Mouse (Mus musculus) limb, embryonic 15.5 days (tissue): ENCODE data around the gene Polrmt. TPM values are rescaled to one million over a fixed set of nuclear protein-coding genes. Genes with fewer than 3 reads are reported as not detected.

Experiments used
- ATAC-seq: fragments of 200-750 bp; cut with Nextera tagmentation; 2 replicates; pipeline ENCODE4 v1.8.0; 2017; ENCODE audit warnings: low read depth, moderate TSS enrichment; ENCODE audit not compliant: insufficient number of reproducible peaks, low FRiP score, low TSS enrichment
- H3K27ac ChIP-seq: fragments of 300-500 bp; sonication (generic); 2 replicates; pipeline ENCODE4 v1.5.1; 2015; ENCODE audit warnings: moderate library complexity, mild to moderate bottlenecking, inconsistent platforms
- H3K27me3 ChIP-seq: fragments of 300-500 bp; sonication (generic); 2 replicates; pipeline ENCODE4 v1.6.1; 2015; ENCODE audit warnings: inconsistent platforms
- H3K36me3 ChIP-seq: fragments of 300-500 bp; sonication (generic); 2 replicates; pipeline ENCODE4 v1.6.1; 2015; ENCODE audit warnings: inconsistent platforms
- H3K4me1 ChIP-seq: fragments of 300-500 bp; sonication (generic); 2 replicates; pipeline ENCODE4 v1.6.1; 2015; ENCODE audit warnings: inconsistent platforms
- H3K4me2 ChIP-seq: fragments of 300-500 bp; sonication (generic); 2 replicates; pipeline ENCODE4 v1.6.1; 2015; ENCODE audit warnings: mild to moderate bottlenecking, inconsistent platforms
- H3K4me3 ChIP-seq: fragments of 300-500 bp; sonication (generic); 2 replicates; pipeline ENCODE4 v1.5.1; 2015; ENCODE audit warnings: mild to moderate bottlenecking, inconsistent platforms
- H3K9ac ChIP-seq: fragments of 300-500 bp; sonication (generic); 2 replicates; pipeline ENCODE4 v1.6.1; 2015; ENCODE audit warnings: inconsistent platforms
- H3K9me3 ChIP-seq: fragments of 300-500 bp; sonication (generic); 2 replicates; pipeline ENCODE4 v1.6.1; 2016; ENCODE audit warnings: inconsistent platforms
- WGBS: fragments of 180-500 bp; shearing (Covaris S2); methylation state at CpG from one replicate; pipeline ENCODE4 v1.1.7; 2015; 5-methylcytosine and 5-hydroxymethylcytosine counted together
- polyA plus RNA-seq: library from polyadenylated mRNA; unstranded; fragments of >200 nt; fragmentation: Nextera tagmentation; extraction: Ambion mirVana; gene quantifications from 2 replicates; pipeline ENCODE4 v1.2.1, GENCODE M21; 2015

The Polrmt gene
- polyA plus RNA-seq: 35.8 and 41.5 TPM in 2 replicates

DNA sequence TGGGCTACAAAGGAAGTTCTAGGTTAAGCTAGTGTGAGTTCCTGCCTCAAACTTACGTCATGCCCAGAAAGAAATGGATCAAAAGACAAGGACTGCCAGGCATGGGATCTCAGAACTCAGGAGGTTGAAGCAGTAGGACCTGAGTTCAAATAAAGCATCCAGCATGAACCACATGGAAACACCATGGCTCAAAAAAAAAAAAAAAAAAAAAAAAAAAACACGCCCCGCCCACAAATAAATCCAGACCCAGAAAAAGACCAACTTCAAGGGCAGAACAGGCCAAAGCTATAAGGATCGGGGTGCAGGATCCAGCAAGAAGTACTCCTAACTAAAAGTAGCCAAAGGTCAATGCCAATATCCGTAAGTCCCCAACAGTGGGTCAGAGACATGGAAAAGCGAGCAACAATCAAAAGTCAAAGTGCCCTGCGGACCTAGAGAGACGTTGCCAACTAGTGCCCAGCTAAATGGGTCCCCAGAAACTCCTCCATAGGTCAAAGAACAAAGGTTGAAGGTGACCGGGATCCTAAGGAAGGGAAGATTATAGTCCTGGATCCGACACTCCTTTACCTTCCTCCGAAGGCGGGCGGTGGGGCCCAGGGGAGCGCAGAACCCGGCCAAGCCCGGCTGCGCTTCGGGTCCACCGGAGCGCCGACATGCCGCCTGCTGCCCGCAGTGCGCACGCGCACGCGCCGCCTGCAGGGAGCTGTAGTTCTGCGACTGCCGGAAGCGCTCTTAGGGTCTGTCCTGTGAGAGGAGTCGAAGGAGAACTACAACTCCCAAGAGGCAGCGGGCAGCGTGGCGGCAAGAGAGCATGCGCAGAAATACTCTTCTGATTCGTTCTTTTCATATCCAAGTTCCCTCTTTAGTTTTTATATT, at the start of gene Polrmt:
TSS of gene Polrmt (minus strand) at position 684 of the 876 bp plus-strand sequence.
- Histone ChIP-seq H3K27ac (no peak within 1 kb of the TSS; the same call in 1 of the 2 replicates), H3K4me1 (peaks cover 10% of the 10 kb centered on the region), H3K27me3 (no peaks in the 10 kb centered on the region), H3K36me3 (peaks cover 34% of the 10 kb centered on the region), H3K9me3 (no peaks in the 10 kb centered on the region), H3K4me3 (peak within 1 kb of the TSS; percentile 68), H3K4me2 (peak within 1 kb of the TSS; percentile 60), H3K9ac (peak within 1 kb of the TSS; percentile 59)
- ATAC-seq: peak; percentile 92
- 1% methylated on average over 37 of the region's 38 CpGs for WGBS

DNA sequence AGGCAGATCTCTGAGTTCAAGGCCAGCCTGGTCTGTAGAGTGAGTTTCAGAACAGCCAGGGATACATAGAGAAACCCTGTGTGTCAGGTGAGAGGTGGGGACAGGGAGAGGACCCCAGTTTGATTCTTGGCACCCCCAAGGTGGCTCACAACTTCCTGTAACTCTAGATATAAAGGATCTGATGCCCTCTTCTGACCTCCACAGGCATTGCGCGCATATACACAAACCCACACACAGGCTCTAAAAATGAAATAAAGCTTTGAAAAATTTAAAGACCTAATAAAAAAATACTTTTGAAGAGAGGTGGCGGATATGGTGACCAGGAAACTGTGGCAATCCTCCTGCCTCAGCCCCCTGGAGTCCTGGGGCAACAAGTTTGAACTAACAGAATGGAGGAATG, 49.5 kb upstream of the Polrmt start:
- no peaks in the 10 kb centered on the region for H3K27me3 ChIP-seq
- H3K4me2 ChIP-seq: no peak overlapping the region
- H3K4me3 ChIP-seq: no peak overlapping the region
- no peaks in the 10 kb centered on the region for H3K36me3 ChIP-seq
- peaks cover 31% of the 10 kb centered on the region for H3K4me1 ChIP-seq
- 89% methylated on average over 3 of the region's 3 CpGs for WGBS
- no peak overlapping the region for H3K9ac ChIP-seq
- ATAC-seq: no peak
- no peak overlapping the region for H3K27ac ChIP-seq
- H3K9me3 ChIP-seq: no peaks in the 10 kb centered on the region

GRCm38 (mm10) chr10:79794491-79794931, 48.1 kb upstream of the Polrmt start:
- WGBS: 10% methylated on average over 10 of the region's 10 CpGs
- peaks cover 31% of the 10 kb centered on the region for H3K4me1 ChIP-seq
- H3K4me2 ChIP-seq: peak overlapping the region; percentile 89
- 0 out of 2 replicates have a peak, but pooled peaks have one; percentile 22 for ATAC-seq
- H3K9ac ChIP-seq: peak overlapping the region; percentile 94
- H3K4me3 ChIP-seq: peak overlapping the region; percentile 96
- H3K27ac ChIP-seq: peak overlapping the region; percentile 88
- H3K36me3 ChIP-seq: no peaks in the 10 kb centered on the region
- no peaks in the 10 kb centered on the region for H3K27me3 ChIP-seq
- H3K9me3 ChIP-seq: no peaks in the 10 kb centered on the region

DNA sequence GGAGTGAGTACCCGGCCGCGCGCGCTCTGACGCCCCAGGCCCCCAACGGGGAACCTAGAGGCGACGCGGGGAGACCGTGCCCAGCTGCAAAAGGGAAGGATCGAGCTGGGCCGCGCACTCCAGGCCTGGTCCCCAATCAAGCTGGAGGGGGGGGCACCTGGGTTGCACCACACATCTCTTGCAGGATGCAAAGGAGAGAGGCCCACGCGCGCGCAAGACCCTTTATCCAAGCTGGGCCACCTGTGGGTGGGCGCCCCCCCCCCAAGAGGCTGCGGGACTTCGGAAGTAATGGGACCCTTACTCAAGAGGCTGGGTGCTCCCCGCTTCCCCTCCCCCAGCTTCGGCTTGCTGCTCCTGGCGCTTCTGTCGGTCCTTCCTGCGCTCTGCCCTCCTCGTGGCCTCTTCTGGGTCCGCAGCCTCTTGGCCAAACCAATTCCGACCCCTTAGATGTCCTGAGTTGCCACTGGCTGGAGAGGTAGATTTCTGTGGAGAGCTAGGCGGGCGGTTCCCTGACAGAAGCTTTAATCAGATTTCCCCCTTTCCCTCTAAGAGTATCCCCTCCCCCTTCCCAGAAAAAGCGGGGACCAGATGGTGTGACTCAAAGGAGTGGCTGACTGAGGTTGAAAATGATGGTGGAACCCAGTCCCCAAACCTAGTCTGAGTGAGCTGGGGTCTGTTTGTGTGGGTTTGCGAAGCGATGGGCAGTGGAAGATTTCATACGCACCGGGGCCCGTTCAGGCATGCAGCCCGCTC, 47.5 kb upstream of the Polrmt start:
- Histone ChIP-seq H3K9me3 (no peaks in the 10 kb centered on the region), H3K9ac (peak overlapping the region; percentile 94), H3K27ac (peak overlapping the region; percentile 88), H3K4me2 (peak overlapping the region; percentile 89), H3K27me3 (no peaks in the 10 kb centered on the region), H3K4me1 (peaks cover 31% of the 10 kb centered on the region), H3K4me3 (peak overlapping the region; percentile 96), H3K36me3 (no peaks in the 10 kb centered on the region)
- 0 out of 2 replicates have a peak, but pooled peaks have one; percentile 9 for ATAC-seq
- WGBS: 1% methylated on average over 38 of the region's 38 CpGs

DNA sequence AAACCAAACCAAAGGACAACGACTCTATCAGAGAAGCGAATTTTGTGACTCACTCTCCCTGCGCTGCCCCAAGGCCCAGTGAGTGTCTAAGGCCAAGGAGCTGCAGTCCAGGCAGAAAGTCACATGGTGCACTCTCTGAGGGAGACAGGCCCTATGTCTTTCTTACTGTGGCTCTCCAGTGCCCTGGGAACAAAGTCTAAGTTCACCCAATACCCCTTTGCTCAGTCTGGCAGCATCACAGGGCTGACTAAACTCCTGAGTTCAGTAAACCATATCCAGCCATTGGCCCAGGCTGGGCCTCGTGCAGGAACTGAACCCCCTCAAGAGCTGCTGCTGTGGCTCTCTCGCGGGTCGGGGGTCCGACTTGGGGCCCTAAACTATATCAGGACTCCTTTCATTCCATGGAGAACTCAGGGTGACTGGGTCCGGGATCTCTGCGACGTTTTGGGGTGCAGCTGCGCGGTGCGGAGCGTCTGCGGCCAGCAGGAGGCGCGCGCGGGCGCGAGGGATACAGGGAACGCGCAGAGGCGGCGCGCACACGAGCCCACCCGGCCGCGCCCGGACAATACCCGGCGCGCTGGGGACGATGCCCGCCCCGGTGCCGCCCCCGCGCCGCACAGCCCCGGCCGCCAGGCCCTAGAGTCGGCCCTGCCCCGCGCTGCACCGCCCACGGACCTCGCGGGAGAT, 46.8 kb upstream of the Polrmt start, which contains the start of gene Palm:
TSS of gene Palm (plus strand) at position 522 of the 687 bp plus-strand sequence.
- H3K9me3 ChIP-seq: no peaks in the 10 kb centered on the region
- ATAC-seq: peak; percentile 59; the same call in 1 of the 2 replicates
- 6% methylated on average over 51 of the region's 51 CpGs for WGBS
- peak within 1 kb of the TSS; percentile 88 for H3K27ac ChIP-seq
- H3K27me3 ChIP-seq: no peaks in the 10 kb centered on the region
- H3K4me2 ChIP-seq: peak within 1 kb of the TSS; percentile 89
- peak within 1 kb of the TSS; percentile 94 for H3K9ac ChIP-seq
- H3K4me1 ChIP-seq: peaks cover 31% of the 10 kb centered on the region
- H3K4me3 ChIP-seq: peak within 1 kb of the TSS; percentile 96
- H3K36me3 ChIP-seq: no peaks in the 10 kb centered on the region

- no peaks in the 10 kb centered on the region for H3K27me3 ChIP-seq
- H3K4me3 ChIP-seq: 0 out of 2 replicates have a peak overlapping the region, but pooled peaks have one; percentile 96
- no peaks in the 10 kb centered on the region for H3K9me3 ChIP-seq
- no peak overlapping the region for H3K9ac ChIP-seq
- no peak for ATAC-seq
- H3K4me2 ChIP-seq: no peak overlapping the region
- no peaks in the 10 kb centered on the region for H3K36me3 ChIP-seq
- peaks cover 31% of the 10 kb centered on the region for H3K4me1 ChIP-seq
- 84% methylated on average over 5 of the region's 5 CpGs for WGBS
- no peak overlapping the region for H3K27ac ChIP-seq
These were observed 46.1 kb upstream of the Polrmt start for GRCm38 (mm10) chr10:79792339-79793040.

GRCm38 (mm10) chr10:79790861-79791260, 44.5 kb upstream of the Polrmt start, which contains the start of gene Prss57:
Gene Prss57, minus strand, starts transcription at chr10:79790961.
- WGBS: 79% methylated on average over 4 of the region's 4 CpGs
- Histone ChIP-seq H3K4me1 (peaks cover 22% of the 10 kb centered on the region), H3K9me3 (no peaks in the 10 kb centered on the region), H3K27ac (no peak within 1 kb of the TSS), H3K4me3 (no peak within 1 kb of the TSS), H3K27me3 (no peaks in the 10 kb centered on the region), H3K36me3 (no peaks in the 10 kb centered on the region), H3K9ac (no peak within 1 kb of the TSS), H3K4me2 (no peak within 1 kb of the TSS)
- ATAC-seq: no peak

DNA sequence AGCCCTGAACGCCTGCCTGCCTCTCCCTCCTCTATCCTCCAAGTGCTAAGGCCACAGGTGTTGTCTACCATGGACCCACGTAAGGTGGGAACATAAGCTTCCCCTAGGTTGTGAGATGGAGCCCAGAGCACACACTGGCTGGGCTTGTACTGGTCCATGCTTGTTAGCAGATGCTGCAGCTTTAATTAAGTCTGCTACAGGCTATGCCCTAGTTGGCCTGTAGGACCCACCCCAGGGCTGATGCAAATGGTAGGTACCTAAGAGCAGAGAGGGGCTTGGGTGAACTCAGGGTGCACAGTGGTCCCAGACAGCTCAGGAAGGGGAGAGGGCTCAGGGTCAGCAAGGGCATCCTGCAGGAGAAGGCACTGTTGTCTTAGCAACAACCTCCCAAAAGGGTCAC, 43.2 kb upstream of the Polrmt start:
- H3K27ac ChIP-seq: no peak overlapping the region
- H3K4me3 ChIP-seq: no peak overlapping the region
- H3K27me3 ChIP-seq: peaks cover 3% of the 10 kb centered on the region
- no peaks in the 10 kb centered on the region for H3K36me3 ChIP-seq
- 66% methylated on average over 2 of the region's 2 CpGs for WGBS
- H3K9ac ChIP-seq: no peak overlapping the region
- no peaks in the 10 kb centered on the region for H3K9me3 ChIP-seq
- H3K4me2 ChIP-seq: no peak overlapping the region
- no peak for ATAC-seq
- H3K4me1 ChIP-seq: peaks cover 14% of the 10 kb centered on the region

- H3K27me3 ChIP-seq: peaks cover 8% of the 10 kb centered on the region
- peaks cover 4% of the 10 kb centered on the region; the same call in 1 of the 2 replicates for H3K4me1 ChIP-seq
- WGBS: 34% methylated on average over 7 of the region's 7 CpGs
- no peak overlapping the region for H3K4me3 ChIP-seq
- no peak for ATAC-seq
- H3K27ac ChIP-seq: no peak overlapping the region
- no peaks in the 10 kb centered on the region for H3K36me3 ChIP-seq
- no peaks in the 10 kb centered on the region for H3K9me3 ChIP-seq
- H3K4me2 ChIP-seq: no peak overlapping the region
- no peak overlapping the region for H3K9ac ChIP-seq
These were observed 42.2 kb upstream of the Polrmt start for GRCm38 (mm10) chr10:79788386-79789158.

DNA sequence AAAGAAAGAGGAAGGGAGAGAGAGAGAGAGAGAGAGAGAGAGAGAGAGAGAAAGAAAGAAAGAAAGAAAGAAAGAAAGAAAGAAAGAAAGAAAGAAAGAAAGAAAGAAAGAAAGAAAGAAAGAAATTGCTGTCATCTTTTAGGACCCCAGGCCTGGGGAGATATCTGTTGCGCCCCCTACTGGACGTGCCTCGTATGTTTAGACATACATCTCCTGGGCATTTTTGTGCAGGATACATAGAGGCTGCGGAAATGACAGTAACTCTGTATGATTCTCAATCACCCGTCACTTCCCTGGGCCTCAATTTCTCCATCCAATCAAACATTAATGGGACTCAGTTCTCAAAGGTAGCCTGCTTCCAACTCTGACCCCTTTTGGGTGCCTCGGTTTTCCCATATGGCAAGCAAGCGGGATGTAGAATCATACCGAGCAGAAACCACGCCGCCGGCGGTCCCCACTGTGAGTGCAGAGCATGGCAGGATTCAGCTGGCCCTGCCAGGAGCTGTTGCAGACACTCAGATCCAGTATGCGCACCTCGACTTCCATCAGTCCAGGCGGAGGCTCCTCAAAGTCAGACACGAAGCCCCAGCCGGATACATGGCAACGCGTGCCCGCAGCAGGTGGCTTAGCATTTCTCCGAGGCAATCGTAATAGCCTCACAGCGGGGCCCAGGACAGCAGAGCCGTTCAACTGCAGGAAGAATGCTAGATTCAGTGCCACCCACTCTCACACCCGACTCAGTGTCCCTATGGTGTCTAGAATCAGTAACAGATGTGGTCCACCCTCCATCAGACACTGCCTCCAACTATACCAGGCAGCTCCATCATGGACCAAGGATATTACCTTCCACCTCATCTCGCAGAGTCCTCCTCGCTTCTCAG, 37.8 kb upstream of the Polrmt start:
- Histone ChIP-seq H3K4me1 (peaks cover 23% of the 10 kb centered on the region), H3K36me3 (no peaks in the 10 kb centered on the region), H3K9ac (no peak overlapping the region), H3K4me3 (no peak overlapping the region), H3K9me3 (no peaks in the 10 kb centered on the region), H3K27ac (no peak overlapping the region), H3K27me3 (peaks cover 29% of the 10 kb centered on the region), H3K4me2 (no peak overlapping the region)
- 36% methylated on average over 27 of the region's 27 CpGs for WGBS
- ATAC-seq: no peak
